Mouse (Mus musculus) kidney, embryonic 15.5 days (tissue): ENCODE data around the gene Ssxb5. TPM values are rescaled to one million over a fixed set of nuclear protein-coding genes. Genes with fewer than 3 reads are reported as not detected.
"Not testable (repeated sequence)": the region's sequence is repeated elsewhere in the genome, so short reads cannot be mapped to it uniquely, and the experiment has no call there.

Experiments
- ATAC-seq: fragments of 200-750 bp; cut with Nextera tagmentation; replicated peaks from 2 replicates; pipeline ENCODE4 v1.8.0; 2017; ENCODE audit warnings: moderate TSS enrichment; ENCODE audit not compliant: low FRiP score
- H3K27ac ChIP-seq: fragments of 300-500 bp; sonication (generic); 2 replicates; pipeline ENCODE4 v1.5.1; 2015; ENCODE audit warnings: mild to moderate bottlenecking, inconsistent platforms
- H3K27me3 ChIP-seq: fragments of 300-500 bp; sonication (generic); 2 replicates; pipeline ENCODE4 v1.6.1; 2015; ENCODE audit warnings: inconsistent platforms
- H3K36me3 ChIP-seq: fragments of 300-500 bp; sonication (generic); 2 replicates; pipeline ENCODE4 v1.6.1; 2015; ENCODE audit warnings: inconsistent platforms
- H3K4me1 ChIP-seq: fragments of 300-500 bp; sonication (generic); 2 replicates; pipeline ENCODE4 v1.6.1; 2015; ENCODE audit warnings: inconsistent platforms
- H3K4me2 ChIP-seq: fragments of 300-500 bp; sonication (generic); 2 replicates; pipeline ENCODE4 v1.6.1; 2015; ENCODE audit warnings: moderate library complexity, mild to moderate bottlenecking, inconsistent platforms
- H3K4me3 ChIP-seq: fragments of 300-500 bp; sonication (generic); replicated peaks from 2 replicates; pipeline ENCODE4 v1.5.1; 2015; ENCODE audit warnings: mild to moderate bottlenecking, inconsistent platforms
- H3K9ac ChIP-seq: fragments of 300-500 bp; sonication (generic); 2 replicates; pipeline ENCODE4 v1.6.1; 2015; ENCODE audit warnings: mild to moderate bottlenecking, inconsistent platforms
- H3K9me3 ChIP-seq: fragments of 300-500 bp; sonication (generic); replicated peaks from 2 replicates; pipeline ENCODE4 v1.6.1; 2016; ENCODE audit warnings: inconsistent platforms
- WGBS: fragments of 180-500 bp; shearing (Covaris S2); methylation state at CpG from one replicate; pipeline ENCODE4 v1.1.7; 2015; ENCODE audit warnings: mixed read lengths; 5-methylcytosine and 5-hydroxymethylcytosine counted together
- polyA plus RNA-seq: library from polyadenylated mRNA; unstranded; fragments of >200 nt; fragmentation: Nextera tagmentation; extraction: Ambion mirVana; gene quantifications from 2 replicates; pipeline ENCODE4 v1.2.1, GENCODE M21; 2015

Ssxb5 gene
- polyA plus RNA-seq: not detected in 2 replicates

DNA sequence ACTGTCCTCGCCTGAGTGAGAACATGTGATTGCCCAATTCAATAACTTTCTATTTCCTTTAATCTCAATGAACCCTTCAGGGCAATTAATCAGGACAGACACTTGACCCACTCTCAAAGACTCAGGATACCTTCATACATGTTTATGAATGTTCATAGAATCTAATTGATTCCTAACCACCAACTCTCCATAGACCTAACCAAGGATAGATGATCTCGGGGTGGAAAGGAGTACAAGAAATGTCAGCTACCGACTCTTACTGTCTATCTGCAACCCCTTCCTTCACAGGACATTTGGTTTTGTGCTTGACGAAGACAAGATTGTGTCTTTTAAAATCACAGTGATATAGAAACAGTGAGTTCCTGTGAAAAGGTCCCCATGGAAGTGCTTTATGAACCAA lies at the start of gene Ssxb5:
Gene Ssxb5, plus strand, starts transcription at position 301 of the 400 bp plus-strand sequence.
- not testable (repeated sequence) for H3K4me1 ChIP-seq, H3K4me2 ChIP-seq, H3K9me3 ChIP-seq, ATAC-seq, H3K9ac ChIP-seq, H3K27ac ChIP-seq, H3K27me3 ChIP-seq, H3K4me3 ChIP-seq, H3K36me3 ChIP-seq
- WGBS: 81% methylated on average over 4 of the region's 4 CpGs

DNA sequence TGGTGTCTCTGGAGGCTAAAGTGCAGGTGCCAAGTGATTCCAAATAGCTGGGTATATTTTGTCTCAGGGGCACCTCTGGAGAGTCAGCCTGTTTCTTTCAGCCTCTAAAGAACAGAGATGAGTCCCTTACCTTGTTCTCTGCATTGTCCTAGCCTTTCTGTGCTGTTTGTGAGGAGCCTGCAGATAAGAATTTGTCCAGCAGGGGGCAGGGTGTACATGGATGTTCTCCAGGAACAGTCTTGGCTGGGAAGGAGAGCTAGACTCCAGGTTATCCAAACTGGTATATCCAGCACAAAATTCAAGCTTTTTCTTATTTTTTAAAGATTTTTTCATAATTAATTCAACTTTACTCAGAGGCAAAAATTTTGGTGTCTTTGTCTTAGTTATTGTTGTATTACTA lies 28.6 kb downstream of the Ssxb5 start:
- H3K36me3 ChIP-seq: no peaks in the 10 kb centered on the region
- H3K4me1 ChIP-seq: no peaks in the 10 kb centered on the region
- H3K4me3 ChIP-seq: no peak overlapping the region
- no peak for ATAC-seq
- no peaks in the 10 kb centered on the region for H3K27me3 ChIP-seq
- no peak overlapping the region for H3K9ac ChIP-seq
- no peak overlapping the region for H3K27ac ChIP-seq
- H3K4me2 ChIP-seq: no peak overlapping the region
- no peaks in the 10 kb centered on the region for H3K9me3 ChIP-seq

DNA sequence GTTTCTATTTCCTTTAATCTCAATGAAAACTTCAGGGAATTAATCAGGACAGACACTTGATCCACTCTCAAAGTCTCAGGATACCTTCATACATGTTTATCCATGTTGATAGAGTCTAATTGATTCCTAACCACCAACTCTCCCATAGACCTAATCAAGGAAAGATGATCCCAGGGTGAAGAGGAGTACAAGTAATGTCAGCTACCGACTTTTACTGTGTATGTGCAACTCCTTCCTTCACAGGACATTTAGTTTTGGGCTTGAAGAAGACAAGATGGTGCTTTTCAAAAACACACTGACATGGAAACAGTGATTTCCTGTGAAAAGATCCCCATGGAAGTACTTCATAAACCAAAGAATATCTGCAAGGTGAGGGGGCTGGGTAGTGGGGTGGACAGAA lies 40.2 kb downstream of the Ssxb5 start, which contains the start of gene Gm6592:
Gene Gm6592, plus strand, starts transcription at position 301 of the 400 bp plus-strand sequence.
- H3K27ac ChIP-seq: no peak within 1 kb of the TSS
- 70% methylated on average over 1 of the region's 1 CpGs for WGBS
- H3K9ac ChIP-seq: no peak within 1 kb of the TSS

DNA sequence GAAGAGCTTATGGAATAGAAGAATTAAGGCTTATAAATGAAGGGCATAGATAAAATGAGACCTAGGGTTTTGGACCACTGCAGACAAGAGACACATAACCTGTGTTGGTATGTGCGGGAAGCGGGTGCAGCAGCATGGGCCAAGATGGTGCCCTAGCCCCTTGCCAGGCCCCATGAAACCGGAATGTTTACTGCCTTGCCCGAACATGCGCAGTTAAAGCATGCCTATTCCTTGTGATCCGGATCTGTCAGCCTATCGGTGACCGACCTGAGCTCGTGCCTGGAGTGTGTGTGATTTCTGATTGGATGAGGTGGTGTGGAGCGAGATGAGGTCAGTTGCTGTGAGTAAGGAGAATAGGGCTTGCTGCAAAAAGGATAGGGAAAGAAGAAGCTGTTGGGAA lies 49.0 kb downstream of the Ssxb5 start:
- no peak overlapping the region for H3K27ac ChIP-seq
- ATAC-seq: no peak
- no peaks in the 10 kb centered on the region for H3K4me1 ChIP-seq
- H3K4me2 ChIP-seq: no peak overlapping the region
- H3K9ac ChIP-seq: no peak overlapping the region
- H3K36me3 ChIP-seq: no peaks in the 10 kb centered on the region
- H3K9me3 ChIP-seq: no peaks in the 10 kb centered on the region
- no peak overlapping the region for H3K4me3 ChIP-seq
- H3K27me3 ChIP-seq: no peaks in the 10 kb centered on the region
- WGBS: 93% methylated on average over 10 of the region's 10 CpGs

More for the DNA sequence above, 40.2 kb downstream of the Ssxb5 start, which contains the start of gene Gm6592:
- Histone ChIP-seq H3K27me3 (no peaks in the 10 kb centered on the region), H3K36me3 (no peaks in the 10 kb centered on the region), H3K9me3 (no peaks in the 10 kb centered on the region), H3K4me1 (no peaks in the 10 kb centered on the region), H3K4me3 (no peak within 1 kb of the TSS), H3K4me2 (no peak within 1 kb of the TSS)
- no peak for ATAC-seq

Other genes with a start within 250 kb of the Ssxb5 start
- gene Ssxb3, start 211.9 kb upstream of the Ssxb5 start, polyA plus RNA-seq: not detected in 2 replicates
- not detected in 2 replicates for gene Ssxb8, start 112.8 kb upstream of the Ssxb5 start, polyA plus RNA-seq
- gene Ssx9, start 55.3 kb upstream of the Ssxb5 start, polyA plus RNA-seq: not detected in 2 replicates
- gene Gm6592, start 40.3 kb downstream of the Ssxb5 start, polyA plus RNA-seq: not detected in 2 replicates
- gene Gm5751, start 70.6 kb downstream of the Ssxb5 start, polyA plus RNA-seq: not detected in 2 replicates
- 3.6 and 3.7 TPM in 2 replicates for gene B630019K06Rik, start 88.7 kb downstream of the Ssxb5 start, polyA plus RNA-seq
- not detected in 2 replicates for gene Fthl17b, start 159.3 kb downstream of the Ssxb5 start, polyA plus RNA-seq
- not detected in 2 replicates for gene Fthl17c, start 172.9 kb downstream of the Ssxb5 start, polyA plus RNA-seq
- not detected in 2 replicates for gene Fthl17d, start 183.1 kb downstream of the Ssxb5 start, polyA plus RNA-seq
- not detected in 2 replicates for gene Fthl17e, start 229.8 kb downstream of the Ssxb5 start, polyA plus RNA-seq